In the genomic region with DNA sequence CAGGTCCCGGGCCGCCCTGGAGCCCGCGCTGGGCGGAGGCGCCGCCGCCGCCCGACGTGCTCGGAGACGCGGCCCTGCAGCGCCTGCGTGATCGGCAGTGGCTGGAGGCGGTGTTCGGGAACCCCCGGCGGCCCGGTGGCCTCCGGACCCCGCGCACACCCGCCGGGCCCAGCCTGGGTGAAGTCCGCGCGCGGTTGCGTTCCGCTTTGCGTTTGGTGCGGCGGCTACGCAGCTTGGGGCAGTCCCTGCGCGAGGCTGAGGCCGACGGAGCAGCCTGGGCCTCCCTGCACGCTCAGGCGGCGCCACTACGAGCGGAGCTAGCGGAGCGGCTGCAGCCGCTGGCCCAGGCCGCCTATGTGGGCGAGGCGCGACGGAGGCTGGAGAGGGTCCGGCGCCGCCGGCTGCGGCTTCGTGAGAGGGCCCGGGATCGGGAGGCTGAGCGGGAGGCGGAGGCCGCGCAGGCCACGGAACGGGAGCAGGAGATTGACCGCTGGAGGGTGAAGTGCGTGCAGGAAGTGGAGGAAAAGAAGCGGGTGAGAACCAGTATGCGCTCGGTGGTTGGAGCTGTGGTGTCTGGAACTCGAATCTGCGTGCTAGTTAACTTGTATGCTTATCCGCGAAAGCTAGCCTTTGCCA, we compare ENCODE assay signal across 8 mouse cellular contexts. TPM values are rescaled to one million over a fixed set of nuclear protein-coding genes. Genes with fewer than 3 reads are reported as not detected.
DNase-seq lines count a peak whose midpoint lies in the region; ATAC-seq and TF ChIP-seq lines count a peak whose summit lies in the region.

No protein-coding gene starts in this region.

- in situ Hi-C loops in CH12.LX (cut with MboI; ENCODE audit: low pct_ligation_motif_present, low pct_unique_long_range_greater_than_20kb, low sequenced_read_pairs), result no loop called here

- no peak for TF ChIP-seq RAD21 in CH12.LX (IDR thresholded peaks at IDR 0.05; ENCODE audit: low read depth, low read length)

- peaks cover 0 to 17% of the 10 kb centered on the region in 2 experiments; a peak in 3 of 4 replicates for H3K4me1 ChIP-seq in CH12.LX (ENCODE audit: control insufficient read depth in 1 of 2, insufficient read depth in 2 of 2)
- peaks cover 16% of the 10 kb centered on the region for H3K4me1 ChIP-seq in bone marrow macrophage, adult 2 months (ENCODE audit: control insufficient read depth, insufficient read depth, low read length)
- peaks cover 12% of the 10 kb centered on the region for H3K4me1 ChIP-seq in embryonic facial prominence, embryonic 15.5 days
- peaks cover 13% of the 10 kb centered on the region for H3K4me1 ChIP-seq in heart, embryonic 16.5 days (ENCODE audit: control insufficient read depth, insufficient read depth, low read length)
- H3K4me1 ChIP-seq in liver, postnatal 0 days (ENCODE audit: insufficient read depth), result peaks cover 20% of the 10 kb centered on the region
- peaks cover 17% of the 10 kb centered on the region for H3K4me1 ChIP-seq in neural tube, embryonic 12.5 days
- peaks cover 6% of the 10 kb centered on the region for H3K4me1 ChIP-seq in stomach, postnatal 0 days (replicated peaks; ENCODE audit: control insufficient read depth, insufficient read depth)

- H3K27me3 ChIP-seq in CH12.LX (replicated peaks), result no peaks in the 10 kb centered on the region
- H3K27me3 ChIP-seq in embryonic facial prominence, embryonic 15.5 days, result no peaks in the 10 kb centered on the region
- no peaks in the 10 kb centered on the region for H3K27me3 ChIP-seq in heart, embryonic 16.5 days (ENCODE audit: control insufficient read depth, insufficient read depth, low read length)
- H3K27me3 ChIP-seq in liver, postnatal 0 days (ENCODE audit: insufficient read depth, low read length), result no peaks in the 10 kb centered on the region
- H3K27me3 ChIP-seq in neural tube, embryonic 12.5 days (replicated peaks), result no peaks in the 10 kb centered on the region
- no peaks in the 10 kb centered on the region for H3K27me3 ChIP-seq in stomach, postnatal 0 days (ENCODE audit: control insufficient read depth, insufficient read depth, low read length)

- no peak for TF ChIP-seq POLR2A in CH12.LX (IDR thresholded peaks at IDR 0.05; ENCODE audit: low read depth, low read length)
- TF ChIP-seq POLR2A in bone marrow macrophage, adult 2 months (IDR thresholded peaks at IDR 0.05; ENCODE audit: borderline replicate concordance, low read depth, low read length), result no peak

- peaks cover 29% of the 10 kb centered on the region for H3K79me2 ChIP-seq in CH12.LX (replicated peaks; ENCODE audit: control insufficient read depth, extremely low read depth, insufficient read depth, poor library complexity, severe bottlenecking)

- peak overlapping the region; percentile 72 to 96 (median 83) for H3K4me3 ChIP-seq in CH12.LX (replicated peaks in 1 of 3; ENCODE audit: low read depth in 2 of 3, low read length in 2 of 3, poor library complexity in 1 of 3)
- peak overlapping the region; percentile 78 for H3K4me3 ChIP-seq in bone marrow macrophage, adult 2 months (ENCODE audit: insufficient read depth, low read length)
- H3K4me3 ChIP-seq in embryonic facial prominence, embryonic 15.5 days (replicated peaks), result peak overlapping the region; percentile 96
- peak overlapping the region; percentile 93 for H3K4me3 ChIP-seq in heart, embryonic 16.5 days (ENCODE audit: low read length)
- peak overlapping the region; percentile 91 for H3K4me3 ChIP-seq in liver, postnatal 0 days (ENCODE audit: low read depth, low read length)
- peak overlapping the region; percentile 100 for H3K4me3 ChIP-seq in neural tube, embryonic 12.5 days
- H3K4me3 ChIP-seq in stomach, postnatal 0 days (ENCODE audit: low read depth, low read length), result peak overlapping the region; percentile 94

- peaks cover 6% of the 10 kb centered on the region for H3K9me3 ChIP-seq in CH12.LX (replicated peaks; ENCODE audit: low read length)
- H3K9me3 ChIP-seq in embryonic facial prominence, embryonic 15.5 days (replicated peaks), result no peaks in the 10 kb centered on the region
- 0 out of 2 replicates have a peak, but pooled peaks cover 7% of the 10 kb centered on the region for H3K9me3 ChIP-seq in heart, embryonic 16.5 days (replicated peaks; ENCODE audit: control insufficient read depth, low read length)
- H3K9me3 ChIP-seq in liver, postnatal 0 days (ENCODE audit: low read length), result no peaks in the 10 kb centered on the region
- no peaks in the 10 kb centered on the region for H3K9me3 ChIP-seq in neural tube, embryonic 12.5 days
- H3K9me3 ChIP-seq in stomach, postnatal 0 days (ENCODE audit: control insufficient read depth, low read length), result no peaks in the 10 kb centered on the region

- dilution Hi-C loops in CH12.LX (cut with MboI; ENCODE audit: extremely low pct_ligation_motif_present, extremely low pct_unique_long_range_greater_than_20kb, low sequenced_read_pairs), result no loop called here

- H3K9ac ChIP-seq in CH12.LX (ENCODE audit: insufficient read depth, low read depth), result peak overlapping the region; percentile 99
- peak overlapping the region; percentile 99 for H3K9ac ChIP-seq in embryonic facial prominence, embryonic 15.5 days
- H3K9ac ChIP-seq in heart, embryonic 16.5 days (ENCODE audit: low read length), result peak overlapping the region; percentile 95
- H3K9ac ChIP-seq in liver, postnatal 0 days (replicated peaks), result peak overlapping the region; percentile 92
- peak overlapping the region; percentile 98 for H3K9ac ChIP-seq in neural tube, embryonic 12.5 days
- H3K9ac ChIP-seq in stomach, postnatal 0 days (ENCODE audit: low read length), result peak overlapping the region; percentile 98

- TF ChIP-seq EP300 in CH12.LX (IDR thresholded peaks at IDR 0.05; ENCODE audit: low read length), result no peak
- no peak for TF ChIP-seq EP300 in liver, postnatal 0 days (IDR thresholded peaks at IDR 0.05; ENCODE audit: low read depth)
- no peak for TF ChIP-seq EP300 in stomach, postnatal 0 days (optimal IDR thresholded peaks at IDR 0.05)

- ATAC-seq in embryonic facial prominence, embryonic 15.5 days (ENCODE audit: insufficient number of reproducible peaks, low FRiP score, low TSS enrichment, low read depth), result peak; percentile 67
- ATAC-seq in heart, embryonic 16.5 days (replicated peaks; ENCODE audit: extremely low read depth, insufficient read depth, low FRiP score), result peak; percentile 54
- ATAC-seq in liver, postnatal 0 days, result peak; percentile 81
- ATAC-seq in neural tube, embryonic 12.5 days (ENCODE audit: low FRiP score, low read depth), result peak; percentile 68
- ATAC-seq in stomach, postnatal 0 days (ENCODE audit: low FRiP score, low TSS enrichment), result peak; percentile 85

- peak; percentile 31 for DNase-seq in CH12.LX (ENCODE audit: extremely low read depth)
- DNase-seq in kidney, postnatal 14 days, result peak; percentile 58
- peak; percentile 69 for DNase-seq in liver, postnatal 0 days
- peak; percentile 67 for DNase-seq in stomach, postnatal 0 days (ENCODE audit: low spot score)

- WGBS in embryonic facial prominence, embryonic 15.5 days, result under 1% methylated on average over 77 of the region's 77 CpGs
- under 1% methylated on average over 77 of the region's 77 CpGs for WGBS in heart, embryonic 16.5 days
- WGBS in liver, postnatal 0 days (ENCODE audit: insufficient replicate concordance), result under 1% methylated on average over 62 of the region's 77 CpGs
- WGBS in neural tube, embryonic 12.5 days, result under 1% methylated on average over 77 of the region's 77 CpGs
- under 1% methylated on average over 67 of the region's 77 CpGs for WGBS in stomach, postnatal 0 days

- peaks cover 0 to 9% of the 10 kb centered on the region in 2 experiments for H3K36me3 ChIP-seq in CH12.LX (replicated peaks in 1 of 2; ENCODE audit: control insufficient read depth in 1 of 2, insufficient read depth in 1 of 2, low read length in 1 of 2)
- no peaks in the 10 kb centered on the region for H3K36me3 ChIP-seq in embryonic facial prominence, embryonic 15.5 days
- H3K36me3 ChIP-seq in heart, embryonic 16.5 days (ENCODE audit: control insufficient read depth, insufficient read depth), result no peaks in the 10 kb centered on the region
- no peaks in the 10 kb centered on the region for H3K36me3 ChIP-seq in liver, postnatal 0 days (replicated peaks; ENCODE audit: insufficient read depth, low read length)
- no peaks in the 10 kb centered on the region for H3K36me3 ChIP-seq in neural tube, embryonic 12.5 days
- H3K36me3 ChIP-seq in stomach, postnatal 0 days (ENCODE audit: control insufficient read depth, insufficient read depth, low read length), result no peaks in the 10 kb centered on the region

- peak overlapping the region; percentile 75 for H3K4me2 ChIP-seq in CH12.LX (ENCODE audit: insufficient read depth, low read depth, poor library complexity, severe bottlenecking)
- peak overlapping the region; percentile 85 for H3K4me2 ChIP-seq in embryonic facial prominence, embryonic 15.5 days (replicated peaks)
- H3K4me2 ChIP-seq in heart, embryonic 16.5 days (ENCODE audit: low read depth, low read length), result peak overlapping the region; percentile 74
- H3K4me2 ChIP-seq in liver, postnatal 0 days (ENCODE audit: low read depth, low read length), result peak overlapping the region; percentile 83
- peak overlapping the region; percentile 91 for H3K4me2 ChIP-seq in neural tube, embryonic 12.5 days (replicated peaks)
- peak overlapping the region; percentile 84 for H3K4me2 ChIP-seq in stomach, postnatal 0 days (replicated peaks; ENCODE audit: low read depth)

- TF ChIP-seq CTCF in CH12.LX (conservative IDR thresholded peaks at IDR 0.05 in 1 of 2, IDR thresholded peaks at IDR 0.05 in 1 of 2; ENCODE audit: low read depth in 2 of 2, low read length in 2 of 2), result no peak
- TF ChIP-seq CTCF in bone marrow macrophage, adult 2 months (IDR thresholded peaks at IDR 0.05; ENCODE audit: low read depth, low read length), result no peak
- TF ChIP-seq CTCF in liver, postnatal 0 days (IDR thresholded peaks at IDR 0.05; ENCODE audit: low read depth), result 0 out of 2 replicates have a peak, but pooled peaks have one; percentile 3
- TF ChIP-seq CTCF in stomach, postnatal 0 days (IDR thresholded peaks at IDR 0.05; ENCODE audit: low read depth), result no peak

- H3K27ac ChIP-seq in CH12.LX (ENCODE audit: insufficient read depth, low read depth), result peak overlapping the region; percentile 59
- peak overlapping the region; percentile 82 for H3K27ac ChIP-seq in bone marrow macrophage, adult 2 months (ENCODE audit: insufficient read depth, low read depth, low read length)
- H3K27ac ChIP-seq in embryonic facial prominence, embryonic 15.5 days (replicated peaks), result peak overlapping the region; percentile 96
- peak overlapping the region; percentile 96 for H3K27ac ChIP-seq in heart, embryonic 16.5 days (ENCODE audit: low read length)
- peak overlapping the region; percentile 98 for H3K27ac ChIP-seq in liver, postnatal 0 days (ENCODE audit: low read depth)
- peak overlapping the region; percentile 88 for H3K27ac ChIP-seq in neural tube, embryonic 12.5 days
- H3K27ac ChIP-seq in stomach, postnatal 0 days (replicated peaks), result peak overlapping the region; percentile 100

RNA-seq across cellular contexts. Expression of a gene that starts 0.7 kb away (rescaled TPM):
- total RNA-seq in CH12.LX (2012; rRNA removed) (14.5 and 16.3 TPM in 2 replicates), CH12.LX (2014; rRNA removed) (12.8 and 13.1 TPM in 2 replicates)
- 20.6 and 24.0 TPM in 2 replicates for polyA plus RNA-seq in CH12.LX (2012; ENCODE audit: insufficient read length, low read depth)
- polyA plus RNA-seq in bone marrow macrophage, adult 2 months (2012; ENCODE audit: insufficient read depth, insufficient read length, missing spikeins), result 11.1 and 15.9 TPM in 2 replicates
- 10.9 and 11.4 TPM in 2 replicates for polyA plus RNA-seq in embryonic facial prominence, embryonic 15.5 days (2015; fragmentation: Nextera tagmentation; extraction: Ambion mirVana)
- polyA plus RNA-seq in heart, embryonic 16.5 days (2015; fragmentation: Nextera tagmentation; extraction: Ambion mirVana), result 5.3 and 5.7 TPM in 2 replicates
- 4.0 and 4.4 TPM in 2 replicates for polyA plus RNA-seq in liver, postnatal 0 days (2015; fragmentation: Nextera tagmentation; extraction: Ambion mirVana)
- 14.6 and 15.4 TPM in 2 replicates for polyA plus RNA-seq in neural tube, embryonic 12.5 days (2016; fragmentation: Nextera tagmentation; extraction: Ambion mirVana)
- 5.4 and 5.8 TPM in 2 replicates for polyA plus RNA-seq in stomach, postnatal 0 days (2015; fragmentation: Nextera tagmentation; extraction: Ambion mirVana)

RNA-seq across cellular contexts. Expression of a gene that starts 14.2 kb away (rescaled TPM):
- total RNA-seq in CH12.LX (2012; rRNA removed), result 0.13 TPM in 1 of 2 replicates, not detected in the other
- total RNA-seq in CH12.LX (2014; rRNA removed), result not detected in 2 replicates
- polyA plus RNA-seq in CH12.LX (2012; ENCODE audit: insufficient read length, low read depth), result not detected in 2 replicates
- not detected in 2 replicates for polyA plus RNA-seq in bone marrow macrophage, adult 2 months (2012; ENCODE audit: insufficient read depth, insufficient read length, missing spikeins)
- 0.25 TPM in 1 of 2 replicates, not detected in the other for polyA plus RNA-seq in embryonic facial prominence, embryonic 15.5 days (2015; fragmentation: Nextera tagmentation; extraction: Ambion mirVana)
- polyA plus RNA-seq in heart, embryonic 16.5 days (2015; fragmentation: Nextera tagmentation; extraction: Ambion mirVana), result 0.13 and 0.42 TPM in 2 replicates
- not detected in 2 replicates for polyA plus RNA-seq in liver, postnatal 0 days (2015; fragmentation: Nextera tagmentation; extraction: Ambion mirVana)
- polyA plus RNA-seq in neural tube, embryonic 12.5 days (2016; fragmentation: Nextera tagmentation; extraction: Ambion mirVana), result 0.68 and 1.6 TPM in 2 replicates
- polyA plus RNA-seq in stomach, postnatal 0 days (2015; fragmentation: Nextera tagmentation; extraction: Ambion mirVana), result not detected in 2 replicates

RNA-seq across cellular contexts. Expression of a gene that starts 44.9 kb away (rescaled TPM):
- total RNA-seq in CH12.LX (2012; rRNA removed) (not detected in 2 replicates), CH12.LX (2014; rRNA removed) (not detected in 2 replicates)
- not detected in 2 replicates for polyA plus RNA-seq in CH12.LX (2012; ENCODE audit: insufficient read length, low read depth)
- not detected in 2 replicates for polyA plus RNA-seq in bone marrow macrophage, adult 2 months (2012; ENCODE audit: insufficient read depth, insufficient read length, missing spikeins)
- polyA plus RNA-seq in embryonic facial prominence, embryonic 15.5 days (2015; fragmentation: Nextera tagmentation; extraction: Ambion mirVana), result 1.2 and 1.5 TPM in 2 replicates
- 1.4 and 1.8 TPM in 2 replicates for polyA plus RNA-seq in heart, embryonic 16.5 days (2015; fragmentation: Nextera tagmentation; extraction: Ambion mirVana)
- polyA plus RNA-seq in liver, postnatal 0 days (2015; fragmentation: Nextera tagmentation; extraction: Ambion mirVana), result 0.09 and 0.11 TPM in 2 replicates
- polyA plus RNA-seq in neural tube, embryonic 12.5 days (2016; fragmentation: Nextera tagmentation; extraction: Ambion mirVana), result 0.81 and 0.86 TPM in 2 replicates
- 0.38 and 0.49 TPM in 2 replicates for polyA plus RNA-seq in stomach, postnatal 0 days (2015; fragmentation: Nextera tagmentation; extraction: Ambion mirVana)

RNA-seq across cellular contexts. Expression of a gene that starts 51.7 kb away (rescaled TPM):
- total RNA-seq in CH12.LX (2012; rRNA removed), result 0.08 and 0.13 TPM in 2 replicates
- total RNA-seq in CH12.LX (2014; rRNA removed), result 0.09 TPM in 1 of 2 replicates, not detected in the other
- not detected in 2 replicates for polyA plus RNA-seq in CH12.LX (2012; ENCODE audit: insufficient read length, low read depth)
- not detected in 2 replicates for polyA plus RNA-seq in bone marrow macrophage, adult 2 months (2012; ENCODE audit: insufficient read depth, insufficient read length, missing spikeins)
- 8.6 and 8.7 TPM in 2 replicates for polyA plus RNA-seq in embryonic facial prominence, embryonic 15.5 days (2015; fragmentation: Nextera tagmentation; extraction: Ambion mirVana)
- polyA plus RNA-seq in heart, embryonic 16.5 days (2015; fragmentation: Nextera tagmentation; extraction: Ambion mirVana), result 8.4 and 11.6 TPM in 2 replicates
- polyA plus RNA-seq in liver, postnatal 0 days (2015; fragmentation: Nextera tagmentation; extraction: Ambion mirVana), result 0.08 and 0.17 TPM in 2 replicates
- 6.6 and 8.3 TPM in 2 replicates for polyA plus RNA-seq in neural tube, embryonic 12.5 days (2016; fragmentation: Nextera tagmentation; extraction: Ambion mirVana)
- polyA plus RNA-seq in stomach, postnatal 0 days (2015; fragmentation: Nextera tagmentation; extraction: Ambion mirVana), result 3.7 and 3.9 TPM in 2 replicates

RNA-seq across cellular contexts. Expression of a gene that starts 52.5 kb away (rescaled TPM):
- total RNA-seq in CH12.LX (2012; rRNA removed) (31.1 and 31.8 TPM in 2 replicates), CH12.LX (2014; rRNA removed) (45.6 and 51.4 TPM in 2 replicates)
- polyA plus RNA-seq in CH12.LX (2012; ENCODE audit: insufficient read length, low read depth), result 34.5 TPM in 2 replicates
- 19.2 and 20.8 TPM in 2 replicates for polyA plus RNA-seq in bone marrow macrophage, adult 2 months (2012; ENCODE audit: insufficient read depth, insufficient read length, missing spikeins)
- polyA plus RNA-seq in embryonic facial prominence, embryonic 15.5 days (2015; fragmentation: Nextera tagmentation; extraction: Ambion mirVana), result 55.7 and 57.6 TPM in 2 replicates
- polyA plus RNA-seq in heart, embryonic 16.5 days (2015; fragmentation: Nextera tagmentation; extraction: Ambion mirVana), result 49.0 and 53.5 TPM in 2 replicates
- 109 and 119 TPM in 2 replicates for polyA plus RNA-seq in liver, postnatal 0 days (2015; fragmentation: Nextera tagmentation; extraction: Ambion mirVana)
- 41.9 and 46.2 TPM in 2 replicates for polyA plus RNA-seq in neural tube, embryonic 12.5 days (2016; fragmentation: Nextera tagmentation; extraction: Ambion mirVana)
- 47.9 and 49.7 TPM in 2 replicates for polyA plus RNA-seq in stomach, postnatal 0 days (2015; fragmentation: Nextera tagmentation; extraction: Ambion mirVana)

Comparison
In these comparisons a context has a peak if more than half of its experiments do, and no peak if none do; other contexts are left out.
1. Peak in every context shown above with its lines: DNase-seq, ATAC-seq, H3K4me3 ChIP-seq and H3K27ac ChIP-seq.